Mouse (Mus musculus) inflammation-experienced regulatory T-cells, adult 6 months (primary cell): ENCODE data around the gene Phox2a. TPM values are rescaled to one million over a fixed set of nuclear protein-coding genes. Genes with fewer than 3 reads are reported as not detected.

Experiments used
- ATAC-seq: one replicate; pipeline ENCODE4 v1.8.0; 2017
- polyA plus RNA-seq, 3 experiments: library from polyadenylated mRNA; unstranded; fragments of 100-300 nt; shearing (Covaris generic); gene quantifications; one replicate each; pipeline ENCODE4 v1.2.1; 2017

Phox2a gene
- polyA plus RNA-seq, 3 experiments from 2014 or later: not detected

- peak; percentile 37 for ATAC-seq
Measured at GRCm38 (mm10) chr7:101837606-101838471, 19.7 kb downstream of the Phox2a start, which contains the start of gene Inppl1. TSS of gene Inppl1 (minus strand) at chr7:101838229.

- no peak for ATAC-seq
Measured at GRCm38 (mm10) chr7:101844186-101844585, 26.1 kb downstream of the Phox2a start.

- no peak for ATAC-seq
Measured at GRCm38 (mm10) chr7:101847934-101848333, 29.8 kb downstream of the Phox2a start.

DNA sequence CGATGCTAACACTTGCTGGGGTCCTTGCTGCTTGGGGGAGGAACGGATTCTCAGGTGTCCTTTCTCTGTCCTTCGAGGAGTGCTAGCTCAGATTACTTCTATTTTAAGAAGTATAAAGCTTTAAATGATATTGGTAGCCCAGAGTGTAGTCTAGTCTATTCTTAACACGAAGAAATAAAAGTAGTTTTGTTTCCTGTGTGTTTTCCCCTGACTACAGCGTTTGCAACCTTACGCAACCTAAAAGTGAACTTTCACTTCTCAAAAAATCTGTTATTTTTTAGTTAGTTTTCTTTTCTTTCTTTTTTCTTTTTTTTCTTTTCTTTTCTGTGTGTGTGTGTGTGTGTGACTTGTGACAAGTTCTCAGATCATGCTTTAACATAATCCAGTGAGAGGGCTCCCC, 33.6 kb downstream of the Phox2a start:
- no peak for ATAC-seq

DNA sequence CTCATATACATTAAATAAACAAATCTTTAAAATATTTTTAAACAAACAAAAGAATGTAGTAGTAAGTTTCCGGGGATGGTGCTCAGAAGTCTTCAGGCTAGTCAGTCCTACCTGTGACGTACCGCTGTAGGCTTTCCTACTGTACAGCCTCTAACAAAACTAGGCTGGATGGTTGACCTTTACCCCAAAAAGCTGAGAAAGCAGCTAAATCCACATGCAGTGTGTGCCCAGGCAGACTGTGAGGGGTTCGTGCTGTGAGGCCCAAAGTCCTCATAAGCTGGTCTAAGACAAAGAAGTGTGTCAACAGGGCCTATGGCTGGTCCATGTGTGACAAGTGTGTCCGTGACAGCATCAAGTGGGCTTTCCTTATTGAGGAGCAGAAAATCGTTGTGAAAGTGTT, 34.7 kb downstream of the Phox2a start:
- no peak for ATAC-seq

GRCm38 (mm10) chr7:101853816-101854215, 35.7 kb downstream of the Phox2a start:
- no peak for ATAC-seq

- no peak for ATAC-seq
Measured at GRCm38 (mm10) chr7:101857094-101857493, 39.0 kb downstream of the Phox2a start, which contains the start of gene Folr2. TSS of gene Folr2 (minus strand) at chr7:101857194.

GRCm38 (mm10) chr7:101858362-101858761, 40.2 kb downstream of the Phox2a start:
- ATAC-seq: no peak

DNA sequence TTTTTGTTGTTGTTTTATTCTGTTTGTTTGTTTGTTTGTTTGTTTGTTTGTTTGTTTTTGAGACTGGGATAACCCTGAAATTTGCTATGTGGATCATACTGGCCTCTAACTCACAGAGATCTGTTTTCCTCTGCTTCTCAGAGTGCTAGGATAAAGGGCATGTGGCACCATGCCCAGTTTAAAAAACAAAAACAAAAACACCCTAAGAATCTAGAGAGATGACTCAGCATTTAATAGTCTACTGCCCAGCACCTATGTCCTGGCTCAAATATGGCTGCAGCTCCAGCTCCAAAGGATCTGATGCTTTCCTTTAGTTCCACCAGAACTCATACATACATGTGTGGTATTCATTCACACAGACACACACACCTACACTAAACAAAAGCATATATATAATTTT, 42.9 kb downstream of the Phox2a start:
- no peak for ATAC-seq

GRCm38 (mm10) chr7:101862291-101862690, 44.2 kb downstream of the Phox2a start:
- no peak for ATAC-seq

DNA sequence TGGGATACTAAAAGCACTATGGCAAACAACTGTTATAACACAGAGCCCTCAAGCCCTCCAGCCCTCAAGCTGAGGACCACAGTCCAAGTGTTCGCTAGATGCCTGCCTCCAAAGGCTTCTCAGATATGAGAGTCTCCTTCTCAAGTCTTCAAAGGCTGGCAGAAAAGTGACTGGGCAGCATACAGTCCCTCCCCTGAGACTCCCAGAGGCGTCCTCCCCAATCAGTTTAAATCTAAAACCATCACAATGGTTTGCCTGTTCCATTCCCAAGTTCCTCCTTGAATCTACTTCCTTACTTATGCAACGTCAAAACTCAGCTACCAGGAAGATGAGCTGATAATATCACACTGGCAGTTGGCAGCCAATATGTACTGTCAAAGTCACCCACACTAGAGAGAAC, 45.3 kb downstream of the Phox2a start, which contains the start of gene Anapc15:
Gene Anapc15, plus strand, starts transcription at position 301 of the 400 bp plus-strand sequence.
- no peak for ATAC-seq

DNA sequence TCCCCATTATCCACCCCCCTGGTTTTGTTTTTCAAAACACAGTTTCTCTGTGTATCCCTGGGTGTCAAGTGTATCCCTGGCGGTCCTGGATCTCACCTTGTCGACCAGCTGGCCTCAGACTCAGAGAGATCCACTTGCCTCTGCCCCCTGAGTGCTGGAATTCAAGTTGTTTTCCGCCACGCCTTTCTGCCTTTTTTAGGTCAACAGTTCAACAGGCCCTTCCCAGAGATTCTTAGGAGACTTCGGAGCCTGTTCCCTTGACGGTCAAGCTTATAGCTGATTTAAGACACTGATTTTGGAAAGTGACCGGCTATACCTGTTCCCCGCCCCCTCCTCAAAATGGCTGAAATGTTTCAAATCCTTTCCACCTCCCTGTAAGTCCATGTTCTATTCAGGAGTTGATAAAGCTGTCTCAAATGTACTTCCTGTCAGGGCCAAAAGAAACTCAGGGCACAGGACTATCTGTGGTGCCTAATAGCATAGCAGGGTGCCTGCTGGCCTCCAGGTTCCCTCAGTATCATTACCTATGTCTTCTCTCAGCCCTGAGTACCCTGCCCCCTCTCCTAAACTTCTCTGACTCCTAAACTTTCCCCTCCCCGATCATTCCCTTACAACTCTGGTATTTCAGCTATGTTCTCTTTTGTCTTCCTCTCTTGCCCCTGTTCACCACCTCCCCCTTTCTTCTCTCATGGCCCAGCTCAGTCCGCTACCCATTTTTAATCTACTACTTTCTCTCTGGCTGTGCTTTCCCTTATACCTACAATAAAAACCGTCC, 48.6 kb downstream of the Phox2a start:
- no peak for ATAC-seq

DNA sequence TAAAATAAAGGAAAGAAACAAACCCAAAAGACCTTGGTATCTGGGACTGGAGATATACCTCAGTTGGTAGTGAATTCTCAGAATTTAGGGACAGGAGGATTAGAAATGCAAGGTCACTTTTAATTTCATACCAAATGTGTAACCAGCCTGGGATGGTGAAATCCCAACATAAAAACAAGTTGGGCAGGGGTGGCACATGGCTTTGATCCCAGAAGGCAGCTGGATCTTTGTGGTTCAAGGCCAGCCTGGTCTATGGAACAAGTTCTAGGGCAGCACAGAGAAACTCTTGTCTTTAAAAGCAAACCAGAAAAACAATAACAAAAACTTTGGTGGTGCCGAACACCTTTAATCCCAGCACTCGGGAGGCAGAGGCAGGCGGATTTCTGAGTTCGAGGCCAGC, 49.4 kb downstream of the Phox2a start:
- ATAC-seq: no peak

GRCm38 (mm10) chr7:101868241-101869162, 50.4 kb downstream of the Phox2a start:
- no peak for ATAC-seq

GRCm38 (mm10) chr7:101869163-101869500, 51.0 kb downstream of the Phox2a start:
- ATAC-seq: no peak

DNA sequence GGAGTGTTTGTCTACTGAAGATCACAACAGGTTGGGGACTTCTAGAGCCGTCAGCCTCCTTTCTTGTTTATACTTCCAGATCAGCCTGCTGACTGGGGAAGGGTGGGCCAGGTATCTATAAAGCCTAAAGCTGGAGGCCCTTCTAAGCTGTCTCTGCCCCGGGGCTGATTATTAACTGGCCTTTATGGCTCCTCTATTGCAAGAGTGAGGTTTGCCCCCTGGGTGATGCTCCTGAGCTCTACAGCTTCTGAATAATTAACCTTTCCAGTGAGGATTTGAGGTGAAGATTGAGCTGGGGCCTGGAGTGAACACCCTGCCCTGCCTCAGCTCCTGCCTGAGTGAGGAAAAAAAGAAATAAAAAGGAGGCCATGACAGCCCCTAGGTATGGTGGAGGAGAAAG, 52.5 kb downstream of the Phox2a start, which contains the start of gene Folr1:
Gene Folr1, minus strand, starts transcription at position 160 of the 400 bp plus-strand sequence.
- no peak for ATAC-seq

- no peak for ATAC-seq
Measured at GRCm38 (mm10) chr7:101871296-101871695, 53.2 kb downstream of the Phox2a start.

Other genes with a start within 250 kb of the Phox2a start
- gene Art2b, start 232.7 kb upstream of the Phox2a start, polyA plus RNA-seq: 100 to 1,000 TPM in 2 of 3 experiments, 10 to 100 TPM in 1; 72.4 to 156 (median 144) TPM
- gene Clpb, start 154.7 kb upstream of the Phox2a start, polyA plus RNA-seq: 10 to 100 TPM in 2 of 3 experiments, 1 to 10 TPM in 1; 9.1 to 12.4 (median 10.7) TPM
- gene Inppl1, start 19.9 kb downstream of the Phox2a start, polyA plus RNA-seq: 1 to 10 TPM; 2.2 to 5.1 (median 4.0) TPM
- not detected for gene Folr2, start 38.9 kb downstream of the Phox2a start, polyA plus RNA-seq
- gene Anapc15, start 45.4 kb downstream of the Phox2a start, polyA plus RNA-seq: 10 to 100 TPM; 43.6 to 59.7 (median 52.5) TPM
- gene Folr1, start 52.5 kb downstream of the Phox2a start, polyA plus RNA-seq: not detected
- 100 to 1,000 TPM in 2 of 3 experiments, 10 to 100 TPM in 1; 96.6 to 125 (median 118) TPM for gene Lamtor1, start 87.6 kb downstream of the Phox2a start, polyA plus RNA-seq
- under 1 TPM in 2 of 3 experiments, not detected in 1; 0.26 to 0.83 TPM for gene Tomt, start 88.0 kb downstream of the Phox2a start, polyA plus RNA-seq
- 1 to 10 TPM; 1.4 to 6.2 (median 4.0) TPM for gene Lrrc51, start 115.6 kb downstream of the Phox2a start, polyA plus RNA-seq
- 10 to 100 TPM; 66.2 to 75.4 (median 71.3) TPM for gene Numa1, start 115.8 kb downstream of the Phox2a start, polyA plus RNA-seq
- gene Il18bp, start 200.4 kb downstream of the Phox2a start, polyA plus RNA-seq: 1 to 10 TPM; 5.8 to 7.4 (median 5.9) TPM
- gene Rnf121, start 247.2 kb downstream of the Phox2a start, polyA plus RNA-seq: 10 to 100 TPM; 23.2 to 32.3 (median 28.7) TPM
- 10 to 100 TPM; 17.6 to 31.1 (median 20.3) TPM for gene Xndc1, start 247.2 kb downstream of the Phox2a start, polyA plus RNA-seq
- gene Xntrpc, start 247.4 kb downstream of the Phox2a start, polyA plus RNA-seq: under 1 TPM; 0.24 to 0.93 (median 0.51) TPM